Mouse (Mus musculus) hematopoietic stem cell, adult 5-6 weeks (primary cell): Measurements from ENCODE around the gene D630045J12Rik. TPM values are rescaled to one million over a fixed set of nuclear protein-coding genes. Genes with fewer than 3 reads are reported as not detected.

ENCODE experiments used
- ATAC-seq, 2 experiments: fragments of 125-278 bp in 1 of 2; replicated peaks in 1 of 2; 2 replicates each; pipeline ENCODE4 v1.8.0; 2016 to 2017; ENCODE audit warnings: inconsistent platforms in 2 of 2, mild to moderate bottlenecking in 2 of 2, moderate number of reproducible peaks in 2 of 2, low read depth in 1 of 2, moderate TSS enrichment in 1 of 2; ENCODE audit not compliant: low FRiP score in 2 of 2, poor library complexity in 2 of 2, severe bottlenecking in 2 of 2, insufficient read depth in 1 of 2, low TSS enrichment in 1 of 2
- total RNA-seq: library from RNA; stranded (forward); fragments of 172-1452, 232-1000 nt; gene quantifications from 2 replicates; pipeline ENCODE4 v1.2.3, GENCODE M21; 2017

The D630045J12Rik gene
- total RNA-seq, result 2.7 and 3.3 TPM in 2 replicates

- peak; percentile 42 to 58 for ATAC-seq
These were observed at the start of gene D630045J12Rik for GRCm38 (mm10) chr6:38253736-38254641. Gene D630045J12Rik, minus strand, starts transcription at chr6:38254009.

DNA sequence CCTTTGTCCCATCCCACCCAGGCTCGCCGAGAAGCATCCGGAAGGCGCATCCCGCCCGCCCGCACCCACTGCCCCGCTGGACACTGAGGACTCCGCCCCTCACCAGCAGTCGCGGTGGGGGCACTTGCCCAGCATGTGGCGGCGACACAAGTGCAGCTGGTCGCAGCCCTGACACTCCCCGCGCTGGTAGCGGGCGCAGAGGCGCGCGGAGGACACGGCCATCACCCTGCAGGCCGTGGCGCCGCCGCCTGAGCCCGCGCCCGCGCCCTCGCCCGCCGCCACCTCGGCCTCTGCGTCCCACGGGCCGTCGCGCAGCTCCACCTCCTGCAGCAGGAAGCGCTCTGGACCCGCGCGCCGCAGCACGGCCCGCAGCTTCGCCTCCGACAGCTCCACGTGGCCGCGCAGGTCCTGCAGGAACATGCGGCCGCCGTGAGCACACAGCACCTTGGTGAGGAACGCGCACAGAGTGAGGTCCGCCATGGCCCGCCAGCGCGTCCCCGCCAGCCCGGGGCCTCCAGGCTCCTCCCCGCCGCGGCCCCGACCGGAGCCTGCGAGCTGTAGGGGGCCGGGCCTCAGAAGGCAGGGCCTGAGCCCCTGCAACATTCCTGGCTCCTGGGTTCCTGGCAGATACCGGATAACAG lies 45.1 kb upstream of the D630045J12Rik start, which contains the start of gene Zc3hav1l:
Zc3hav1l (minus strand) TSS at position 499 of the 641 bp plus-strand sequence.
- ATAC-seq, result peak; percentile 77 to 83

- peak; percentile 51 to 57; a peak in 3 of 4 replicates for ATAC-seq
These were observed 44.4 kb upstream of the D630045J12Rik start for GRCm38 (mm10) chr6:38298246-38298635.

DNA sequence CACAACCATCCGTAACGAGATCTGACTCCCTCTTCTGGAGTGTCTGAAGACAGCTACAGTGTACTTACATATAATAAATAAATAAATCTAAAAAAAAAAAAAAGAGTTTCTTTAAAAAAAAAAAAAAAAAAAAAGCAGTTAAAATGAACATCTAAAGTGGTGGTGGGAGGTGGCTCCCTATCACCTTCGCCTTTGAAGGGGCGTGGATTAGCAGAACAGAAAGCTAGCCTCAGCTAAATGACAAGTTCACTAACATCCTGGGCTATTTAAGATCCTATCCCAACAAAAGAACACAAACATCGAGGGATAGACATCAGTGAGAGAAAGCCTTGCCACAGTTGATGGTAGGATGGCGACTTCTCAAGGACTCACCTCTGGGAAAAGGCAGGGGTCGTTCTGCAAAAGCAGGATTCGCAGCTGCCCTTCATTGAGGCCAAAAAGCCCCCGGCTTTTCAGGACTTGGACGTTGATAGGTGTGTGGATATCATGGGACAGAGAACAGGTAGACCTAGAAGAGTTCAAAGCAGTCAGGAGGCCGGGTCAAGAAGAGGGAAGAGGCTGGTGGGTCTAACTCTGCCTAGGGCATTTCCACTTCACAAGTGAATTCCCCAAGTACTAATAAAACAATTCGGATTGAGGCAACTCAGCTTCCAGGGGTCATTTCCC lies 43.9 kb upstream of the D630045J12Rik start:
- no peak for ATAC-seq

- no peak for ATAC-seq
These were observed 39.9 kb upstream of the D630045J12Rik start for GRCm38 (mm10) chr6:38293708-38294107.

DNA sequence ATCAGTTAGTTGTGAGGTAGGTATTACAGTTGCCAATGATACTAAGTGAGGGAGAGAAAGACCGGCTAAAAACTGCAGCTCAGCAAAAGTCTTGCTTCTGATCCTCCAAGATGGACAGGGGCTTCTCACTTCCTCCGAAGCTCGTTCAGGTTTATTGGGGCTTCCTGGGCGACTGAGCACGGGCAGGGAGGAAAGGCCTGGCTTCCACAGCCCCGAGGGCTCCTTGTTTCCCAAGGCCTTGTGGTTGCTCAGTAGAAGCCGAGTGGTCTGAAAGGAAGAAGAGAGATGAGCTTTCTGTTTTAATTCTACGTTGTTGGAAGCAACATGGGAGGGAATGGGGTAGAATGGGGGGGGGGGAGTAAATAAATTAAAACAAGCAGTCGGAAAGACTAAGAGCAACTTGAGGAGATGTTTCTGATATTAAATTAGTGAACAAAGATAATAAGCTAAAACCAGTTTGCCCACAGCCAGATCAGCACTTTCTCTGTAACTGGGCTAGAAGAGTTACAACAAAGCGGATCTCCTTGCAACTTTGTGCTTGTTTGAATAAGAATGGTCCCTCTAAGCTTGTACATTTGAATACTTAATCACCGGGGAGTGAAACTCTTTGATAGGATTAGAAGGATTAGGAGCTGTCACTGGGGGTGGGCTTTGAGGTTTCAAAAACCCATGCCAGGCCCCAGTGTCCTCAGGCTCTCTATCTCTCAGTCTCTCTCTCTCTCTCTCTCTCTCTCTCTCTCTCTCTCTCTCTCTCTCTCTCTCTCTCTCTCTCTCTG lies 39.2 kb upstream of the D630045J12Rik start:
- ATAC-seq, result no peak

DNA sequence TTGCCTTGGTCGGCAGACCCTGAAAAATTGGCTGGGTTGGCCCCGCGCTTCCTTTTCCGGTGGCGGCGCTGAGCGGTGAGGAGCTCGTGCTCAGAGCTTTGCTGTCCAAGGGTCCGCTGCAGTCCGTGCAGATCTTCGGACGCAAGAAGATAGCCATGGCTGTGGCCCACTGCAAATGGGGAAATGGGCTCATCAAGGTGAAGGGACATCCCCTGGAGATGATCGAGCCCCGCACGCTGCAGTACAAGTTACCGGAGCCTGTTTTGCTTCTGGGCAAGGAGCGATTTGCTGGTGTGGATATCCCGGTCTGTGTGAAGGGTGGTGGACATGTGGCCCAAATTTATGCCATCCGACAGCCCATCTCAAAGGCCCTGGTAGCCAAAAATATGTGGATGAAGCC lies 30.6 kb upstream of the D630045J12Rik start:
- ATAC-seq, result no peak

DNA sequence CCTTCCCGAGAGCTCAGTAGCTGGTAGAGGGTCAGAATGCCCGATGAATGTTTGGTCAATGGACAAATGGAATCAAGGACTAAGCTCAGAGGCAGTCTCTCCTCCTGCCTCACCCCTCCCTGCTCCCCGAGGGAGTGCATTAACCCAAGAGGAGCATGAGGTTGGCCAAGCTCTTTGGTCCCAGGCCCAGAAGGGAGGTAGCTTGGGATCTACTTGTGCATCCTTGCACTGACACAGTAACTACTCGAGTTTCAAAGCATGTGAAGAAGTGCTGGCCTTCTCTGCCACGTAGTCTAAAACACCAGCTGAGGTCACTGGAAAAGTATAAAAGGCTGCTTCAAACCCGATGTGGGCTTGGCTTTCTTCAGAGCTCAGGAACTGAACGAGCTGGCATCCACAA lies 10.7 kb upstream of the D630045J12Rik start:
- ATAC-seq, result no peak

- ATAC-seq, result no peak
These were observed 9.8 kb upstream of the D630045J12Rik start for GRCm38 (mm10) chr6:38263393-38264159.

- ATAC-seq, result no peak
These were observed 8.1 kb upstream of the D630045J12Rik start for GRCm38 (mm10) chr6:38261877-38262276.

- ATAC-seq, result no peak
These were observed 3.7 kb upstream of the D630045J12Rik start for GRCm38 (mm10) chr6:38257506-38257905.

GRCm38 (mm10) chr6:38256793-38257192 lies 3.0 kb upstream of the D630045J12Rik start:
- ATAC-seq, result no peak

GRCm38 (mm10) chr6:38255794-38256193 lies 2.0 kb upstream of the D630045J12Rik start:
- no peak for ATAC-seq

GRCm38 (mm10) chr6:38252766-38253735 lies 758 bp downstream of the D630045J12Rik start:
- ATAC-seq, result no peak

GRCm38 (mm10) chr6:38252139-38252538 lies 1.7 kb downstream of the D630045J12Rik start:
- ATAC-seq, result no peak

DNA sequence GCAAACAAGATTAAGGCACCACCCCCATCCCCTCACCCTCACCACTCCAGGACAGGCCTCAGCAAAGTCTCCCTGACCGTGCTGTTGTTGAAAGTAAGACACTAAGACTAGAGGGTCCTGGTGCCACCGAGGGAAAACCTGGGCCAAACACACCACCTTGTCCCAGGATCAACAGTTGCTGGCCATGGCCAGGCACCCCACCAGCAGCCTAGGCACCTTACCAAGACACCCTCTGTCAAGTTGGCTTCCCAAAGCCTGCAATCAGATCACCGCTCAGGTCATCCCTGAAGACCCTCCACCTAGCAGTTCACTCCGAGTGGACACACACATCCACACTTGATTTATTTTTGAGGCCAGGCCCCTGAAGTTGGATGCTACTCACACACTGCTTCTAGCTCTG lies 2.3 kb downstream of the D630045J12Rik start:
- ATAC-seq, result no peak
